Mouse (Mus musculus) right cerebral cortex, adult 18-20 months (tissue): Measurements from ENCODE around the gene Dusp5.
"Not testable (repeated sequence)": the region's sequence is repeated elsewhere in the genome, so short reads cannot be mapped to it uniquely, and the experiment has no call there.

Experiments used
- DNase-seq: peaks from one replicate; pipeline ENCODE4 v3.0.0; 2022; ENCODE audit warnings: mixed read lengths

Dusp5 gene

DNA sequence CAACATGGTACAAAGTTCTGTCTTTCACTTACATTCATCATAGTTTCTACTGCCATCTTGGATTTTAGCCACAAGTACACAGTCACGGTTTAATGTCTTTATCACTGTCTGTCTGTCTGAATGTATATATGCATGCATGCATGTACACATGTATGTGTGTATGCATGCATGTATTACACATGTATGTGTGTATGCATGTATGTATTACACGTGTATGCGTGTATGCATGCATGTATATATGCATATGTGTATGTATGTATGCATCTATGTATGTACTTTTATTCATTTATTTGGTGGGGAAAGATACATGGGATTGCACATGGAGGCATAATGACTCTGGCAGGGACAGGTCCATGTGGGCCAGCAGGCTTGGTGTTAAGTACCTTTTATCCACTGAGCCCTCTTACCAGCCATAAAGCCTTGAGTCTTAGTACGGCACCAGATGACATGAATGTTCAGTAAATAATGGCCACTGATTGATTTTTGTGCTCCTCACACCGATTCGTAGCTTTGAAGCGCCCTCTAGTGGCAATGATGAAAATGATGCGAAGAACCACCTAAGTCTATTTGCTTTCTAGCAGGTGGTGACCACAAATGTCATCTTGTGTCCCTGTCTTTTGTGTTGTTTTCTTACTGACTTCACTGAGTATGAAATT is 49.8 kb downstream of the Dusp5 start:
- peak; percentile 52 for DNase-seq

- not testable (repeated sequence) for DNase-seq
Measured at GRCm38 (mm10) chr19:53580271-53580670, 51.4 kb downstream of the Dusp5 start.

GRCm38 (mm10) chr19:53587686-53588085 is 58.8 kb downstream of the Dusp5 start:
- not testable (repeated sequence) for DNase-seq

GRCm38 (mm10) chr19:53588968-53589367 is 60.1 kb downstream of the Dusp5 start, which contains the start of gene Nutf2-ps1:
Gene Nutf2-ps1 (minus strand): TSS chr19:53589068.
- DNase-seq: not testable (repeated sequence)
